Mouse (Mus musculus): ENCODE measurements around the gene Cdk13. TPM values are rescaled to one million over a fixed set of nuclear protein-coding genes. Genes with fewer than 3 reads are reported as not detected.

The Cdk13 gene
- total RNA-seq, 2 experiments from 2014 or later, result 52.6 to 57.5 TPM

Small RNA genes lying within 50 kb of the gene (microRNA-seq; reads per million reads assigned to microRNA genes)
- 0 reads per million in 2 experiments for gene Mir466i

Other genes with a start within 250 kb of the Cdk13 start
- 10 to 100 TPM; 17.3 to 19.5 TPM for gene Mplkip, start 109.9 kb downstream of the Cdk13 start, total RNA-seq (2021)
- gene Sugct, start 109.5 kb downstream of the Cdk13 start, total RNA-seq (2021), result 1 to 10 TPM; 1.2 TPM
- 100 to 1,000 TPM; 128 to 135 TPM for gene Rala, start 139.1 kb upstream of the Cdk13 start, total RNA-seq (2021)
- gene Yae1d1, start 188.3 kb upstream of the Cdk13 start, total RNA-seq (2021), result 10 to 100 TPM; 24.7 to 25.6 TPM

Data from layer of hippocampus, postnatal 10 days (tissue).